Mouse (Mus musculus): ENCODE measurements around the gene Zfp592.

Zfp592 gene

DNA sequence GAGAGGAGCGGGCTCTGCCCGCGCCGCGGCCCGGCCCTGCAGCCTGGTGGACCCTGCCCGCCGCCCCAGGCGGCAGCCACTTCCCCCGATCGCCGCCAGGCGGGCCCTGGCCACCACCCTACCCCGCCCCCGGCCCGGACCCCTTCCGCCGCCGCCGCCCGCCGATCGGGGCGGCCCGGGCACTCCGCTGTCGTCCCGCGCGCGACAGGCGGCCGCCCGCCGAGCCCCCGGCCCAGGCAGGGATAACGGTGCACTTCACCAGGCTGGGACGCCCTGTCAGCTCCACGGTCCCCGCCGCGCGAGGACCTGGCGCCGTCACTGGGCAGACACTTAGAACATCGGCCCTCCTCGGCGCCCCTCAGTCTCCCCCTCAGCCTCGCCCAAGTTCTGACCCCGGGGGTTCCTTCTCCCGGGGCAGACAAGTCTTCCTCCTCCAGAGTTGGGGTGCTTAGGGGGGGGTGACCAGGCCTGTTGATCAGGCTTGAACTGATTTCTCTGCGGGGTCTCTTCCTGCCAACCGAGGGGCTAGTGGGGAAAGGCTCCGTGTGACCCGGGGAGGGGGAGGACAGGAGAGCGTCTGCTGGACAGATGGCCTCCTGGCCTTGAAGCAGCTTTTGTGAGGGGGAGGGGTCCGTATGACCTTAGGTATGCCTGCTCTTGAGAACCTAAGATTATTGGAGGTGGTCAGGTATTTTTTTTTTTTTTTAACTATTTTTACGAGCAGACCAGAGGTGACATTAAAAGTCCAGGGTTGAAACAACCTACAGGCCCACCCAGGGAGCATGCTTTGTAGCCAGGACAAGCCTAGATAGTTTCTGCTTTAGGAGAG, 567 bp downstream of the Zfp592 start:
- peak; percentile 46 for DNase-seq (ENCODE audit: low read depth, low spot score)

GRCm38 (mm10) chr7:80994663-80995005, 1.2 kb downstream of the Zfp592 start:
- DNase-seq (ENCODE audit: low read depth, low spot score) = no peak

DNA sequence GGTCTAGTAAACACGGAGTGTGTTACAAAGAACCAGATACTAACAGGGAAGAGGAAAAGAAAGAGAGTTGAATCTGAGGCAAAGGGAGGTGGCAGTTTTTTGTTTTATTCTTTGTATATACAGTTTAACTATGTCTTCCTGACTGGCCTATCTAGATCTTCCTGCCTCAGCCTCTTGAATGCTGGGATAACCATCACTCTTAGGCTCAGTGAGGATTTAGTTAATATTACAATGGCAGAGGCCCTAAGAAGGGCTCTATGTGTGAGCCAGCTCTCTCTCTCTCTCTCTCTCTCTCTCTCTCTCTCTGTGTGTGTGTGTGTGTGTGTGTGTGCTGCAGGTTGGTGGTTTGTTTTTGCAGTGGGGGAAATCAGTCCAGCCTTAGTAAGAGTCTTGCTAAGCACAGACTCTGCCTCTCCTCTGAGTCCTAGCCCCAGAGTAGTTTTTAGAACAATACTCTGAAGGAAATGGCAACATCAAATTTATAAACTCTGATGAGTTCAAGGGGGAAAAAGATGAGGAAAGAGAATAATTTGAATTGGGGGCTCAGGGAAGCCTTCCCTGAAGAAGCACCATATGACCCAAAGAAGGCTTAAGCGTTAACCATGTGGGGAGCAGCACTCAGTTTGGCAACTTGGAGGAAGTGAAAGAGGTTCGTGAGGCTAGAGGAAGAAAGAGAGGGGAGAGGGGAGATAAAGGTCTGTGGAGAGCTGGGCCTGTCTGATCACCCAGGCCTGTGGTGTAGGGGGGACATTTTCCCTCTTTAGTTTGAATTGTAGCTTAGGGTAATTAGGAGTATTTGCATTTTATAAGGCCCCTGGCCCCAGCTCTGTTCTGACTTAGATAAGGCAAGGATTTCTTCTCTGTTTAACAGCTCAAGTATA, 2.0 kb downstream of the Zfp592 start:
- no peak for DNase-seq (ENCODE audit: low read depth, low spot score)

DNA sequence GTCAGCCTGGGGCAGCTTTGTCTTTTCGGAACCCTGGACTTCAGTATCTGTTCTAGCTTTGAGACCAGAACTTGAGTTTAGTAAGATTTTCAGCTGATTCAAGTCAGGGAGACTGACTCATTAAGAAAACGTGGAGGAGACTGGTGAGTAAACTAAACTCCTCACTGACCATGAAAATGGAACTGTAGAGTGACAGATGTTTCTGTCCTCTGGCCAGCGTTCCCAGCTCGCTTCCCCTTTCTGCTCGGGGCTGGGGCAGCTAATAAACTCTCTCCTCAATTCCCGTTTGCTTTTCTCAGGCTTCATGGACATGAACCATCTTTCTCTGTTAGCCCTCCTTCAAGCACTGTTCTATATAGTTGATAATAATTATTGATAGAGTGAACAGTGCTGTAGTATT, 4.3 kb downstream of the Zfp592 start:
- no peak for DNase-seq (ENCODE audit: low read depth, low spot score)

GRCm38 (mm10) chr7:80999536-80999935, 6.1 kb downstream of the Zfp592 start:
- DNase-seq (ENCODE audit: low read depth, low spot score) = no peak

DNA sequence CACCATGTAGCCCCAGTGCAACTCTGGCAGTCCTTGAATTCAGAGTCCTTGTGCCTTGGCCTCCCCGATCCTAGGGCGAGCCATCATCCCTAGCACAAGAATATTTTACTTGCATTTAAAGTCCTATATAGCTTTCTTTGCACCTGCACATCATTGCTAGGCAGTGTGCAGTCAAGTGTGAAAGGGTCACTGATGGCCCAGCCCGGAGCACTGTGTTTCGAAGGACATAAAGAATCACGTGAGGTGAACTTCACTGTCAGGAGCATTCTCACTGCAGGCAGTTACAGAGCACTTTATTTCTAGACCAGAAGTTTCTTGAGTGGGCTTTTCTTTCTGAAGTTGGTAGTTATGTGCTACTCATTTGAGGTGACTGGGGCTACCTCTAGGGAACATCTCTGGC, 8.4 kb downstream of the Zfp592 start:
- DNase-seq (ENCODE audit: low read depth, low spot score) = no peak

DNA sequence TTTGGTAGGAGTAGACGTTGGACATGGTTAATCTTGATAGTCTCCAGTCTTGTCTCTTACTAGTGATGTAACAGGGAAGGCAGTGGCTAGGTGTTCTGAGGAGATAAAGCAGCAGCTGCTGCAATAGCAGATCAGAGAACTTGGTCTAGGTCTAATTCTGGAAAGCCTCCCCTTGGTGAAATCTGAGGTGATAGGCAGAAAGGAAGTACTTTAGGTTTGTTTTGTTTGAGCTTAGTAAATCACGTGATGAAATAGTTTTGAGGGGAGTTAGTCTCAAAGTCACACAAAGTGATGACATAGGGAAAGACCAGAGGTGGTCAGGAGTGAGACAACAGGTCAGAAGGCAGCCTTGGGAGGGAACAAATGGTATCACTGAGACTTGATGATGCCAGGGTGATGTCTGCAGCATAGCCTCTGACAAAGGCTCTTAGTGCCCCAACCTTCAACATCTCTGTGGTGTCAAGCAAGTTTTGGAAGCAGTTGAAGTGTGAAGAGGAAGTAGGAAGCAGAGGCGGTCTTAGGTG, 11.1 kb downstream of the Zfp592 start:
- DNase-seq (ENCODE audit: low read depth, low spot score) = no peak

DNA sequence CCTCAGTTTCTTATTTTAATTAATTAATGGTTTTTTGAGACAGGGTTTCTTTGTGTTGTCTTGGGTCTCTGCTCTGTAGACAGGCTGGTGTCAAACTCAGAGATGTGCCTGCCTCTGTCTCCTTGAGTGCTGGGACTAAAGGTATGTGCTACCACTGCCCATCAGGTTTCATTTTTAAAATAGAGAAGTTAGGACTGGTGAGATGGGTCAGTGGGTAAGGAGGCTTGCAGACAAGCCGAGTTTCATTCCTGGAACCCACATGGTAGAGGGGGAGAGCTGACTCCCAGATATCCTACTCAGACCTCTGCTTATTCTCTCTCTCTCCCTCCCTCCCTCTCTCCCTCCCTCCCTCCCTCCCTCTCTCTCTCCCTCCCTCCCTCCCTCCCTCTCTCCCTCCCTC, 12.5 kb downstream of the Zfp592 start:
- no peak for DNase-seq (ENCODE audit: low read depth, low spot score)

GRCm38 (mm10) chr7:81008285-81008684, 14.8 kb downstream of the Zfp592 start:
- no peak for DNase-seq (ENCODE audit: low read depth, low spot score)

- DNase-seq (ENCODE audit: low read depth, low spot score) = no peak
Measured at GRCm38 (mm10) chr7:81011576-81011975, 18.1 kb downstream of the Zfp592 start.

- DNase-seq (ENCODE audit: low read depth, low spot score) = no peak
Measured at GRCm38 (mm10) chr7:81020307-81020706, 26.8 kb downstream of the Zfp592 start.

DNA sequence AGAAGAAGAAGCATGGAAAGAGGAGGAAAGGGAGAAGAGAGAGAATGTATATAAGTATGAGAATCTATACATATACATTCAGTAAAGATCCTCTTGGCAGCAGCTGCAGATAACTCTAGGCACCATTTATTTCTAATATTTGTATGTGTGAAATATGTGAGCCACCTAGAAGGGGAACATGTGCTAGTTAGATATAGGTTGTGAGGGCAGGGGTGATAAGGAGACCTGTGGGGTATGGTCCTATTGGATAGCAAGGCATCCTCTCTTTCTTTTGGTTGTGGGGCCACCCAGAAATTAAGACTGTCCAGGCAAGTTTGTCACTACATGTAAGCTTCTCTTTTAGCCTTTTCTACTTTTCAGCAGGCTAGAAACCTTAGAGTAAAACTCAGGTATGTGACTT, 29.2 kb downstream of the Zfp592 start:
- DNase-seq (ENCODE audit: low read depth, low spot score) = no peak

DNA sequence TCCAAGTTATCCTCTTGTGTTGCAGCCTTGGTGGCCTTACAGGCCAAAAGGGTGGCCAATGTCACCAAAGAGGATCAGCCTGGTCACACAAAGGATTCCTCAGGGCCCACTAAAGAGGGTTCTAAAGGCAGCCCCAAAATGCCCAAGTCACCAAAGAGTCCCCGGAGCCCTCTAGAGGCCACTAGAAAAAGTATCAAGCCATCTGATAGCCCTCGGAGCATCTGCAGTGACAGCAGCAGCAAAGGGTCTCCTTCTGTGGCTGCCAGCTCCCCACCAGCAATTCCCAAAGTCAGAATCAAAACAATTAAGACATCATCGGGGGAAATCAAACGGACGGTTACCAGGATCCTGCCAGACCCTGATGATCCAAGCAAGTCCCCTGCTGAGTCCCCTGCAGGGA, 30.6 kb downstream of the Zfp592 start:
- no peak for DNase-seq (ENCODE audit: low read depth, low spot score)

GRCm38 (mm10) chr7:81024651-81025050, 31.2 kb downstream of the Zfp592 start:
- DNase-seq (ENCODE audit: low read depth, low spot score) = no peak

GRCm38 (mm10) chr7:81025751-81026150, 32.3 kb downstream of the Zfp592 start:
- DNase-seq (ENCODE audit: low read depth, low spot score) = no peak

DNA sequence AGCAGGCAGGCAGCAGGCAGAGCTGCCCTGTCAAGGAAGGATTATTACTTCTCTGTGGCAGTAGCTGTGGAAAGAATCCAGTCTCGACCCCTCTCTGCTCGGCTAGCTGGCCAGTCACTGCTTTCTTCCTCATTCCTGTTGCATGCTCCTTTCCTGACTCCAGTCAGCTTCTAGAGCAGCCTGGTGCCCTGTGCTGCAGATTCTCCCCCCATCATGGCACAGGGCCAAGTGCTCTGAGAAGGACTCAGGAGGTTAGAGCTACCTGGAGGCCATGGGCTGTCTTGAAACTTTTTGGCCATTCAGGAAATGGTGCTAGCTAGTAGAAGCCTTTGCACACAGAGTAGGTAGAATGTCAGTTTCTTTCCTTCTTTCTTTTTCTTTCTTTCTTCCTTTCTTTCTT, 46.2 kb downstream of the Zfp592 start:
- no peak for DNase-seq (ENCODE audit: low read depth, low spot score)

DNA sequence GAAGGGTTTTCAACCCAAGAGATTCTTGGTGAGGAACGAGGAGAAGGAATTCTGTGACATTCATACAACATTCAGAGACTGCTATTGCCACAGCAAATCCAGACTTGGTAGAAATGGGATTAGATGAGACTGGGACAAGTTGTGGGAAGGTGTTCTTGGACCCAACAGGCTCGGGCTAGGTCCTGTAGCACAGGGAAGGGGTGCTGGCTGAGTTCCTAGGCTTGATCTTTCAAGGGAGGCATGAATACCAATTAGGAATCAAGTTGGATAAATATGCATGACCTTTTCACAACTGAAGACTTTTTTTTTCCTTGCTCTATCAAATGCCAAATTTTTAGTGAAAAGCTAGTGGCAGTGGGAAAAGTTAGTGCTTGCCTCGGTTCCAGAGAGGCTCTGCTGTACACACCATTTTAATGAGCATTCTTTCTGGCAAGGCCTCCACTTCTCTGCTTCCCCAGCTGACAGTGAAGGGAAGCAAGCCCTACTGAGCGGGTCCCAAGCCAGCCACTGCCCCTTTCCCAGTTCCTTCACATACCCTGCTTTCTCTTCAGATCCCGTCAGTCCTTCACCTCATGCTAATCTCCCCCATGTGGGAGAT, 49.6 kb downstream of the Zfp592 start:
- no peak for DNase-seq (ENCODE audit: low read depth, low spot score)

DNA sequence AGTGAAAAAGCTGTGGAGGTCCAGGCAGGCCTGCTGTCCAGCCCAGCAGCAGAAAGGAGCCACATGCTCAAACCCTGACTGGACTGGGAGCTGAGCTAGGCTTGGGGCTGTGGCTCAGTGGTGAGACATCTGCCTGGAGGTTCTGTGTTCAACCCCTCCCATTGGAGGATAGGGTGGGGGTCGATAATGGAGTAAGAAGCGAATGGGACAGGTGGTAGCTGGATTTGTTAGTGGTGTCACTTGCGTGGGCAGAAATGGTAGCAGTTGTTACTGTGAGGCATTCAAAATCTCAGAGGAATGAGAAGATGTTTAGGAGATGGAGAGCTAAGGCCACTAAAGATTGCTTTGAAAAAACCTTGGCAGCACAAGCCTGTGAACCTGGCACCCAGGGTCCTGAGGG, 54.4 kb downstream of the Zfp592 start:
- no peak for DNase-seq (ENCODE audit: low read depth, low spot score)

DNA sequence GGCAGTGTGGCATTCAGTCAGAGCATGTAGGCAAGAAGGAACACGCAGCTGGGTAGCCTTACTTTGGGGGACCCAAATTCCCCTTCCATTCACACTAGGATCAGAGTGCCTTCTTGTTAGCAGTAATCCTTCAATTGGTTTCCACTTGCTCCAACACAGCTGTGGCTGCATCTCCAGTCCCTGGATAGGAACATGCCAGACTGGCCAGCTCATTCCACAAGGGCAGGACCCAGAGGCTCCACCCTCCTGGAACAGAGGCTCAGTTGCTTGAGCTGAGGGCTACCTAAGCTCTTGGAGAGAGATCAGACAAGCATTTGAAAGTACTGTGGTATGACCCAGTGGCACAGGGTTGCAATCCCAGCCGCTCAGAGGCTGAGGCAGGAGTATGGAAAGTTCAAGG, 55.0 kb downstream of the Zfp592 start:
- no peak for DNase-seq (ENCODE audit: low read depth, low spot score)

DNA sequence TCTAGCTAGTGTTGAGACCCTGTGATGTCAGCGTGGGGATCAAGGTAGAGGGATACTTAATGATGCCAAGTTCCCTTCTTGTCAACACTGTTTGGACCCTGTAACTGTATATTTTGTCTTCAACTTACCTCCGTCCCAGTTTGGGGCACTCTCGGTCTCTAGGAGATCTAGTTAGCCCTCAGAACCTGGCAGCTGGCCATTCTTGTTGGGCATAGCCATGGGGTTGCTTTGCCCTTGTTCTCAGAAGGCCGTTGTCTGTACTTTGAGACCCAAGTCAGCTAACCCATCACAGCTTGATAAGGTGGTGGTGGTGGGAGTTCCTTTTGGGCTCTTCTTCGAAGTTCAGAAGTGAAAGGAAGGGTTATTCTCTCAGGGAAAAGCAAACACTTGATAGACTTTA, 56.5 kb downstream of the Zfp592 start:
- DNase-seq (ENCODE audit: low read depth, low spot score) = no peak

DNA sequence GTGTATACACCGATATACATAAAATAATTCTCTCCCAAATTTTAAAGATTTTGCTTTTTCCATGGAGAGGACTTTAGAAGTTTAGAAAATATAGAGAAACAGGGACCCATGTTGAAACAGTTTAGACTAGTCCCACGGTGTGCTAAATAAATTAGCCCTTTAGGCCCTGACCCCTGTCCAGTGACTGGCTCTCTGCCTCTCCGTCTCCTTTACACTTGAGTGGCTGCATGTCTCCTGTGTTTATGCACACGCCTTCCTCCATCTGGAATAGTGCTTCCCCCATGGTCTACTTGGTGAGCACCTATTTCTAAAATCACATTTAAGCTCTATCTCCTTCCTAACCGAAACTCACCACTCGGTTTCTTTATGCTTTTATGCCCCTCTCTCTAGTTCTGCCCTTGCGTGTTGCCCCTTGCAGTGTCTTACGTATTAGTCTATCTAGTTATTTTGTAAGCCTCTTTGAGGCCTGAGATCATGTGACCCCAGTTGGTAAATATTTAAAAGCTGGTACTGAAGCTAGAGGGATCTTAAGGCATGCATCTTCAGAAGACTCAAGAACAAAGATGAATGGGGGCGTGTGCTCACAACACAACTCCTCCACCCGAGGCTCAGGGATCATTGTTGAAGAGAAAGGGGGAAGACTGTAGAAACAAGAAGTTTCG, 62.4 kb downstream of the Zfp592 start:
- DNase-seq (ENCODE audit: low read depth, low spot score) = no peak

DNA sequence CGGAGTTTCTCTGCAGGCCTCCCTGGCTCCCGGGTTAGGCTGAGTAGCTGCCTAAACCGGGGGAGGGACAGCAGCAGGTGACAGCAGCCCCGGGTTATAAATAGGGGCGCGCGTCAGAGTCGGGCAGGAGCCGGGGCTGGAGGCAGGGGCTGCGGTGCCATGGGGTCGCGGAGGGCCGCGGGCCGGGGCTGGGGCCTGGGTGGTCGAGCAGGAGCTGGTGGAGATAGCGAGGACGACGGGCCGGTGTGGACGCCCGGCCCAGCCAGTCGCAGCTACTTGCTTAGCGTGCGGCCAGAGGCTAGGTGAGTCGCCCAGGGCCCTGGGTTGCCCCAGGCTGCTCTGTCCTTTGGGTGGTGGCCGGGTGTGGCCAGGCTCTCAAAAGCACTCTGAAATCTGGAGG, 64.0 kb downstream of the Zfp592 start, which contains the start of gene Alpk3:
Gene Alpk3 (plus strand): TSS at position 130 of the 400 bp plus-strand sequence.
- DNase-seq (ENCODE audit: low read depth, low spot score) = no peak
